26 mouse cellular contexts compared by ENCODE assay signal in genomic region chrX:47622881-47623613, GRCm38 (mm10).
"Had no signal": no experiment of that assay in that cellular context is flagged by ENCODE, and none has a peak within 500 bp of the region (broad histone marks: within the 10 kb centered on the region; RNA-seq: fewer than 3 reads in every experiment).

No protein-coding gene starts in this region.

- H3K9me3 ChIP-seq: heart, embryonic 10.5 days; heart, embryonic 12.5 days; hindbrain, embryonic 10.5 days; hindbrain, embryonic 12.5 days; kidney, embryonic 15.5 days; limb, embryonic 13.5 days; limb, embryonic 15.5 days; liver, embryonic 12.5 days had no signal

- H3K9ac ChIP-seq: heart, embryonic 12.5 days; hindbrain, embryonic 12.5 days; hindbrain, embryonic 14.5 days; kidney, embryonic 15.5 days; limb, embryonic 13.5 days; limb, embryonic 15.5 days; liver, embryonic 12.5 days; liver, embryonic 14.5 days had no signal

- H3K4me2 ChIP-seq: heart, embryonic 12.5 days; hindbrain, embryonic 12.5 days; hindbrain, embryonic 14.5 days; kidney, embryonic 15.5 days; limb, embryonic 13.5 days; limb, embryonic 15.5 days; liver, embryonic 12.5 days had no signal

- H3K4me1 ChIP-seq: heart, embryonic 10.5 days; heart, embryonic 12.5 days; hindbrain, embryonic 10.5 days; hindbrain, embryonic 12.5 days; kidney, embryonic 15.5 days; limb, embryonic 13.5 days; limb, embryonic 15.5 days; liver, embryonic 12.5 days had no signal

- H3K27me3 ChIP-seq: heart, embryonic 12.5 days; hindbrain, embryonic 12.5 days; kidney, embryonic 15.5 days; limb, embryonic 13.5 days; limb, embryonic 15.5 days; liver, embryonic 12.5 days had no signal

- H3K27ac ChIP-seq: gastrocnemius, adult 2 months; heart, embryonic 10.5 days; hindbrain, embryonic 10.5 days; hindbrain, embryonic 12.5 days; hindbrain, embryonic 14.5 days; kidney, embryonic 15.5 days; kidney, postnatal 0 days; limb, embryonic 13.5 days; limb, embryonic 15.5 days; liver, embryonic 12.5 days; liver, embryonic 14.5 days had no signal

- ATAC-seq: hindbrain, embryonic 16.5 days; intestine, embryonic 16.5 days; liver, embryonic 12.5 days had no signal

- H3K36me3 ChIP-seq: heart, embryonic 10.5 days; heart, embryonic 12.5 days; hindbrain, embryonic 10.5 days; hindbrain, embryonic 12.5 days; kidney, embryonic 15.5 days; limb, embryonic 13.5 days; limb, embryonic 15.5 days; liver, embryonic 12.5 days had no signal

- H3K4me3 ChIP-seq: gastrocnemius, adult 2 months; heart, embryonic 10.5 days; heart, embryonic 12.5 days; hindbrain, embryonic 10.5 days; hindbrain, embryonic 12.5 days; kidney, embryonic 15.5 days; limb, embryonic 13.5 days; limb, embryonic 15.5 days; liver, embryonic 12.5 days had no signal

- DNase-seq: gastrocnemius, adult 2 months; gastrocnemius, postnatal 10 days; heart, adult 18-20 months; heart, postnatal 10 days; heart, postnatal 4 days; kidney, adult 11 months; kidney, adult 2 months; kidney, adult 9 months; kidney, postnatal 14 days; kidney, postnatal 36 days; layer of hippocampus, adult 9-11 months; layer of hippocampus, postnatal 36 days; left cerebral cortex, postnatal 4 days had no signal
